Mouse (Mus musculus) CH12F3 (cell line): ENCODE results near the gene Neu3.
"Not testable (repeated sequence)": the region's sequence is repeated elsewhere in the genome, so short reads cannot be mapped to it uniquely, and the experiment has no call there.

ENCODE experiments used
- in situ Hi-C: fragments of 300-500 bp; cut with MboI; formaldehyde crosslinking; loops from 2 replicates; pipeline ENCODE4 v1.14.3; 2020; ENCODE audit warnings: low sequenced_read_pairs

The Neu3 gene

GRCm38 (mm10) chr7:99834314-99834853 is 6.2 kb upstream of the Neu3 start:
- in situ Hi-C loops: no loop called here

GRCm38 (mm10) chr7:99833846-99834222 is 5.6 kb upstream of the Neu3 start:
- in situ Hi-C loops: no loop called here

- in situ Hi-C loops: no loop called here
These were observed 5.1 kb upstream of the Neu3 start for GRCm38 (mm10) chr7:99833115-99833845.

GRCm38 (mm10) chr7:99826096-99826495 is 2.1 kb downstream of the Neu3 start:
- in situ Hi-C loops: no loop called here

GRCm38 (mm10) chr7:99825511-99825910 is 2.7 kb downstream of the Neu3 start:
- in situ Hi-C loops: no loop called here

GRCm38 (mm10) chr7:99824649-99825483 is 3.4 kb downstream of the Neu3 start:
- in situ Hi-C loops: no loop called here

GRCm38 (mm10) chr7:99823045-99823663 is 5.1 kb downstream of the Neu3 start:
- in situ Hi-C loops: no loop called here

GRCm38 (mm10) chr7:99822426-99822825 is 5.8 kb downstream of the Neu3 start:
- in situ Hi-C loops: no loop called here

GRCm38 (mm10) chr7:99821953-99822352 is 6.3 kb downstream of the Neu3 start:
- in situ Hi-C loops: no loop called here

GRCm38 (mm10) chr7:99818181-99818725 is 10.0 kb downstream of the Neu3 start:
- in situ Hi-C loops: not testable (repeated sequence)

- in situ Hi-C loops: no loop called here
These were observed 14.8 kb downstream of the Neu3 start for GRCm38 (mm10) chr7:99813394-99813793.

GRCm38 (mm10) chr7:99811661-99812060 is 16.6 kb downstream of the Neu3 start:
- in situ Hi-C loops: no loop called here

GRCm38 (mm10) chr7:99810814-99811213 is 17.4 kb downstream of the Neu3 start:
- in situ Hi-C loops: no loop called here

GRCm38 (mm10) chr7:99807043-99807442 is 21.2 kb downstream of the Neu3 start:
- in situ Hi-C loops: loop anchor here (10.0 kb wide), 1 partner anchor 192 kb away; no protein-coding TSS in a partner anchor

- in situ Hi-C loops: loop anchor here (10.0 kb wide), 1 partner anchor 191 kb away; no protein-coding TSS in a partner anchor
These were observed 22.9 kb downstream of the Neu3 start for GRCm38 (mm10) chr7:99805340-99805739.

- in situ Hi-C loops: loop anchor here (10.0 kb wide), 1 partner anchor 189 kb away; no protein-coding TSS in a partner anchor
These were observed 24.2 kb downstream of the Neu3 start for GRCm38 (mm10) chr7:99804033-99804432.

- in situ Hi-C loops: loop anchor here (10.0 kb wide), 1 partner anchor 189 kb away; no protein-coding TSS in a partner anchor
These were observed 24.7 kb downstream of the Neu3 start for GRCm38 (mm10) chr7:99803535-99803934.

- in situ Hi-C loops: loop anchor here (10.0 kb wide), 1 partner anchor 134 kb away; no protein-coding TSS in a partner anchor
These were observed 29.1 kb downstream of the Neu3 start for GRCm38 (mm10) chr7:99799118-99799517.

- in situ Hi-C loops: loop anchor here (10.0 kb wide), 1 partner anchor 133 kb away; no protein-coding TSS in a partner anchor
These were observed 30.1 kb downstream of the Neu3 start for GRCm38 (mm10) chr7:99797911-99798647.

- in situ Hi-C loops: loop anchor here (10.0 kb wide), 1 partner anchor 132 kb away; no protein-coding TSS in a partner anchor
These were observed 31.0 kb downstream of the Neu3 start for GRCm38 (mm10) chr7:99797261-99797660.
